Mouse (Mus musculus) forelimb bud, embryonic 11.5 days (tissue): Measurements from ENCODE around the gene Fam181a.

Experiments
- DNase-seq: peaks from one replicate; pipeline ENCODE4 v3.0.0-alpha.2; 2012; ENCODE audit warnings: low read depth, low spot score

Fam181a gene

GRCm38 (mm10) chr12:103356415-103356748 lies 45.6 kb downstream of the Fam181a start:
- no peak for DNase-seq

- DNase-seq, result no peak
Measured at GRCm38 (mm10) chr12:103358216-103358615, 47.4 kb downstream of the Fam181a start.

- no peak for DNase-seq
Measured at GRCm38 (mm10) chr12:103358951-103359801, 48.4 kb downstream of the Fam181a start.

- DNase-seq, result no peak
Measured at GRCm38 (mm10) chr12:103360812-103361211, 50.0 kb downstream of the Fam181a start.

GRCm38 (mm10) chr12:103361539-103362307 lies 50.9 kb downstream of the Fam181a start:
- no peak for DNase-seq

GRCm38 (mm10) chr12:103362336-103362735 lies 51.6 kb downstream of the Fam181a start:
- no peak for DNase-seq
